Mouse (Mus musculus): Measurements from ENCODE around the gene Btnl10.
"Not testable (repeated sequence)": the region's sequence is repeated elsewhere in the genome, so short reads cannot be mapped to it uniquely, and the experiment has no call there.

Gene Btnl10

GRCm38 (mm10) chr11:58930254-58930653, 12.5 kb downstream of the Btnl10 start:
- DNase-seq (ENCODE audit: low spot score in 2 of 2), result no peak

DNA sequence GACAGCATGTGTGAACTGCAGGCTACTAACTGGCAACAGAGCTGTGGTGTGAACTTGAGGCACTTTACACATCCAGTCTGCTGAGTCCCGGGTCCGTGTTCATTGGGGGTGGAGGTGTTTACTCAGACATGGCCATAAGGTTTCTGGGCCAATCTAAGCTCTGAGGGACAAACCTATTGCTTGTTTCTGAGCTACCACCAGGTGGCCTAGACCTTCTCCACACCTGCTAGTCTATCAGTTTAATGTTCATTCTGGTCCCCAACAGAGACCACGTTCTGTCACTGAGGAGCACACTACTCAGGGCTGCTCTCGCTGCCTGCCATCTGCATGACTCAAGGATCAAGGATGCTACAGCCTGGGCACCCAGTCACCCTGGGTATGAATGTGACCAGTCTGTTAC, 13.9 kb downstream of the Btnl10 start:
- no peak for DNase-seq (ENCODE audit: low spot score in 2 of 2)

DNA sequence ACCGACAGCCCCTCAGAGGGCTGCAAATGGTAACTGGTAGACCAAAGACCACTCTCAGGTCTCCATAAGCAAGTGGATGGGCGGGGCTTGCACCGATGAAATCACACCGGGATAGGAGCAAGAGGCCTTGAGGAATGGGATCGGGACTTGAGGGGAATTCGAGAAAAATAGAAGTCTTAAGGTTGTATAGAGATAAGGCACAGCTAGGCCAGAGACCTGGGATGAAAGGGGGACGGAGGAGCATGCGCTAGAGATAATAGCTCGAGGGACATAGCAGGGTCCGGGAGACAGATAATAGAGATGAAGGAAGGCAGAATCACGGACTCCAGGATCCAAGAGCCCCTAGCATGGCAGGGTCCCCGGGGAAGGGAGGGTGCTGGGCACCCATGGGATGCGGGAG, 20.2 kb downstream of the Btnl10 start:
- no peak for DNase-seq (ENCODE audit: low spot score in 2 of 2)

DNA sequence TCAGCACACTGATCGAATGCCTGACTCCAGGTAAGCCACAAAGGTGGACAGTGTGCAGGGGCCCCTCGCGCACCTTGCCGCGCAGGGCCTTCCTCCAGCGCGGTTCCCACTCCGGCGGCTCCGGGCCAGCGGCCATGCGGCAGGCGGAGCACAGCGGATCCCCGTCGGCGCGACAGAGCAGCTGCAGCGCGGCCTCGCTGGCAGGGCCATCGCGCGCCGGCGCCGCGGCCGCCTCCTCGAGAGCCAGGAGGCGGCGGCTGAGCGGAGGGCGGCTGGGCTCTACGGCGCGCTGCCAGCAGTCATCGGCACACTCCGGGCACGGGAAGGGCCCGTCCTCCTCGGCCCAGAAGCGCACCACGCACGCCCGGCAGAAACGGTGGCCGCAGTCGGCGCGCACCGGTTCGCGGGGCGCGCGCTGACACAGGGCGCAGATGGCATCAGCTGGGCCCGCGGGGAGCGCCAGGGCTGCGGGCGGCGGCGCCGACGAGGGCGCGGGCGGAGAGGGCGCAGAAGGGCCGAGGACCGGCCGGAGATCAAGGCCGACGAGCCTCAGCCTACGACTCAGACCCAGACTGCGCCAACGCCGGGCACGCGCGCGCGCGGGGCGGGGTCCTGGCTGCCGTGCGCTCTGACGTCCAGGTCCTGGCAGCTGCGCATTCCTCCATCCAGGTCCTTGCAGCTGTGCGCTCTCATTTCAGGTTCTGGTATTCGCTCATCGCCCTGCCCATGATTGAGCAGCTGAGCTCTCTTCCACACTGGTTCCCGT, 20.8 kb downstream of the Btnl10 start, which contains the start of gene Rnf187:
Gene Rnf187, minus strand, starts transcription at position 595 of the 766 bp plus-strand sequence.
- DNase-seq (ENCODE audit: low spot score in 2 of 2), result peak; percentile 89 to 90

- DNase-seq (ENCODE audit: low spot score in 2 of 2), result no peak
Observed at GRCm38 (mm10) chr11:58939088-58939439, 21.4 kb downstream of the Btnl10 start.

DNA sequence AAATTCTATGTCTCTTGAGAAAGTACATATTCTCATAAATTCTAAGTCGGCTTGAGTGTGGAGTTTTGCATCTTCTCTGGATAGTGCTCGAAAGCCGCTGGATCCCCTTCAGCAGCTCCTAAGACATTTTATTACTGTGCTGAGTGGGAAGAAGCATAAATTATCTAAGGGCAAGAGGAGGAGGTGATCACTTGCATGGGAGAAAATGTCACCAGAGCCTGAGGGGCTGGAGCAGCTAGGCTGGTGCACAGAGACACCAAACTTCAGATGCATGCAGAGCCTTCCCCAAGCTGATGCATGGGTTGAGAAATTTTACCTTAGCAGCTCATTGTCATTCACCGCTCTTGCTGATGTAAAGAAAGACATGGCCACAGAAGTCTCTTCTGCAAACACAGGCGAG, 26.4 kb downstream of the Btnl10 start:
- DNase-seq (ENCODE audit: low spot score in 2 of 2), result no peak

DNA sequence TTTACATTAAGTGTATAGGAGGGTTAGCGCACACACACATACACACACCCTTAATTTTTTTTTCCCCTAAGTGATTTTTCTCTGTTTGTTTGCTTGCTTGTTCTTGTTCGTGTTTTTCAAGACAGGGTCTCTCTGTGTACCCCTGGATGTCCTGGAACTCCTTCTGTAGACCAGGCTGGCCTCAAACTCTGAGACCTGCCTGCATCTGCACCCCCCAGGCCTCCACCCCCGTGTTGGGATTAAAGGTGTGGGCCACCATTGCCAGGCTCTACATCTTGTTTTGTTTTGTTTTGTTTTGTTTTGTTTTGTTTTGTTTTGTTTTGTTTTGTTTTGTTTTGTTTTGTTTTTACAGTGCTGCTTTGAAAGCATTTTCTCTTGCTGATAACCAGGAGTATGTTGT, 29.6 kb downstream of the Btnl10 start:
- DNase-seq (ENCODE audit: low spot score in 2 of 2), result no peak

GRCm38 (mm10) chr11:58947798-58948528, 30.3 kb downstream of the Btnl10 start:
- no peak for DNase-seq (ENCODE audit: low spot score in 2 of 2)

GRCm38 (mm10) chr11:58948542-58949479, 31.1 kb downstream of the Btnl10 start, which contains the start of gene Hist3h2ba:
TSS of gene Hist3h2ba (plus strand) at chr11:58948920.
- DNase-seq (ENCODE audit: low spot score in 2 of 2), result peak; percentile 66 to 76

DNA sequence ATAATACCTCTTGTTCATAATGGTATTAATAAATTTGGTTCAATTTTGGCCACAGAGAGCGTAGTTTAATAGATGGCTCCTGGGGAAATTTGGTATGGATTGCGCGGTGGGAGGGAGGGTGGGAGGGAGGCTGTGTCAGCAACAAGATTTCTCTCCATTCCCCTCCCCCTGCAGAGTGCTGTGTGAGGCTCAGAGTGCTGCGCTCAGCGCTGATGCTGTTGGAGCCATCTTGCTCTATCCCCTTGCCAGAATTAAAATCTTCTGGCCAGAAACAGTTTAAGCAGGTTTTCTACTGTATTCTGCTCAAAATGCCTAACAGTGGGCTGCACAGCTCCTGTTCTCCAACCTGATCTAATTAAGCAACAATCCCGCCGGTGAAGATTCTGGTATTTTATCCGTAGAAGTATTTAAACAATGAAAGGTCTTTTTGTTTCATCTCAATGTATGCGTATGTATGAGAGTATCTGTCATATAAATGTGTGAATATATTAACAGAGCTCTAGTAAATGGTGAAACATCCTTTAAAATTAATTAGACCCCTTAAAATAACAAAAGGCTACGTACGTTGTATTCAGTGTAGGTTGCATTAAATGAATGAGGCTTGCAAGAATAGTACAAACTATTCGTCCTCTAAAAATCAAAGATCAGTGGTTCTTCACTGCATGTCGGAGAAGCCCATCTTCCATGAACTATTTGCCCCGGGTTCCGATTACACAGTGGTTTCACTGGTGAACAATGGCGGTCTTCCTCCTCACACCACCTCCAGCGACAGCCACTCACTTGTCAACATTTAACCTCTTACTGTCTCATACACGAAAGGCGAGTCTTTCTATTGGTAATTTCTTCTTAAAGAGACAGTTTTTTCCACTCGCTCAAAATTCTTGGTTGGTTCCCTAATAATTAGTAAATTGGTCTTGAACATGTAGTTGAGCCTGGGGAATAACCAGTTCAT, 32.0 kb downstream of the Btnl10 start:
- DNase-seq (ENCODE audit: low spot score in 2 of 2), result no peak

DNA sequence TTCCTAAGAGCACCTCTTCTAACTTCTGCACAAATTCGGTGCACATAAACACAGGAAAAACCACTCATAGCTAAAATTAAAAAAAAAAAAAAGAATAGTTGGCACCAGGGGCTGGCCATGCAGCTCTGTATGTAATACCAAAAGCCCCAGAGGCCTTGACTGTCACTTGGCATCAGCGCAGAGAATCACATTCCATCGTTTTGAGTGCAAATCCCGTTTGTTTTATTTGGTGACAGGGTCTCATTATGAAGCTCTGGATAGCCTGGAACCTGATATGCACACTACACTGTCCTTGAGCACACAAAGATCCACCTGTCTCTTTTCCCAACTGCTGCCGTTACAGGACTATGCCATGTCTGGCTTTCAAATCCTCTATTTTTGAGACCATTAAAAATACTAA, 33.5 kb downstream of the Btnl10 start:
- no peak for DNase-seq (ENCODE audit: low spot score in 2 of 2)

DNA sequence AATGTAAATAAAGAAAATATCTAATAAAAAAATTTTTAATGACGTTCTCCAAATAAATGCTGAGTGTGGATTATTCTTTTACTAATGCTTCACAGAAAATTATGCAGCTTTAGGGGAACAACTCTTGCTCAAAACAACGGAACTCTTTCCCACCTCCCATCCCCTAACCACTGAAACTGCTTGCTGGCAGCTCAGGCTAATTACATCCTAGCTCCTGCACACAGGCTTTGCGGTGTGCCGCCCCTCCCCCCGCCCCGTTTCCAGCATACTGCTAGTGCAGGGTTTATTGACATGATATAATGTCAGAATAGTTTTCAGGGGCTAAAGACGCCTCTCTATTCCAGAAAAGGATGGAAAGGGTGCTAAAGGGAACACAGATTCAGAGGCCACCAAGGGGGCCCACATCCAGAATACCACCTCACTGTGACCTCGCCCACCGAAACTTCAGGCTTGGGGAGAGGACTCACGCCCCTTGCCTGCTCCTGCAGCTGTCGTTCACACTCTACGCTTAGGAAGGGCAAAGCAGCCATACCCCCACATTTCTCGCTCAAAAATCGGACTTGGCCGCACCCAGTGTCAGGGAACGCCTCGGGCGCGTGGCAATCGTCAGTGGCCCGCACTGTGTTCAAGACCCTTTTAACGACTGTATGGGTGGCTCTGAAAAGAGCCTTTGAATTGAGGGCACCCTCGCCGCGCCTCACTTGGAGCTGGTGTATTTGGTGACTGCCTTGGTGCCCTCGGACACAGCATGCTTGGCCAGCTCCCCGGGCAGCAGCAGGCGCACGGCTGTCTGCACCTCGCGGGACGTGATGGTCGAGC, 35.9 kb downstream of the Btnl10 start:
- DNase-seq (ENCODE audit: low spot score in 2 of 2), result no peak

DNA sequence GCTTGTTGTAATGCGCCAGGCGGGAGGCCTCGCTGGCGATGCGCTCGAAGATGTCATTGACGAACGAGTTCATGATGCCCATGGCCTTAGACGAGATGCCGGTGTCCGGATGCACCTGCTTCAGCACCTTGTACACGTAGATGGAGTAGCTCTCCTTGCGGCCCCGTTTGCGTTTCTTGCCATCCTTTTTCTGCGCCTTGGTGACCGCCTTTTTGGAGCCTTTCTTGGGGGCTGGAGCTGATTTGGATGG, 36.4 kb downstream of the Btnl10 start:
- not testable (repeated sequence) for DNase-seq (ENCODE audit: low spot score in 2 of 2)

DNA sequence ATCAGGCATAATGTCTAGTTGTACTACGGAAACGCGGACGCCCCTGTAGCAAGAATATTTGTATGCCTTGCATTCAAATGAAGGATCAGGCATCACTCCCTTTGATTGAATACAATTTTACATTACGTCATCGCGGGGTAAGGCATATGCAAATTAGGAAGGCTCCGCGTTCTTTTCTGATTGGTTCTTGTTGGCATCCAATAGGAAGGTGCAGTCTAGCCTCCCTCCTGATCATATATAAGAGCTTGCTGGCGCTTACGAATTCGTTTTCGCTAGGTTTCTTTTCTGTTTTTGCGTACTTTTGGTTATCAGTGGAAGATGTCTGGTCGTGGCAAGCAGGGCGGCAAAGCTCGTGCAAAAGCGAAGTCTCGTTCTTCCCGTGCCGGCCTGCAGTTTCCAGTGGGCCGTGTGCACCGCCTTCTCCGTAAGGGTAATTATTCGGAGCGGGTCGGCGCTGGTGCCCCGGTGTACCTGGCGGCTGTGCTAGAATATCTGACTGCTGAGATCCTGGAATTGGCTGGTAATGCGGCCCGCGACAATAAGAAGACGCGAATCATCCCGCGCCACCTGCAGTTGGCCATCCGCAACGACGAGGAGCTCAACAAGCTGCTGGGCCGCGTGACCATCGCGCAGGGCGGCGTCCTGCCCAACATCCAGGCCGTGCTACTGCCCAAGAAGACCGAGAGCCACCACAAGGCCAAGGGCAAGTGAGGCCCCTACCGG, 36.9 kb downstream of the Btnl10 start, which contains the start of the genes Hist3h2a and Trim17:
Gene Hist3h2a, plus strand, starts transcription at position 266 of the 723 bp plus-strand sequence.
Gene Trim17, plus strand, starts transcription at position 266 of the 723 bp plus-strand sequence.
- DNase-seq (ENCODE audit: low spot score in 2 of 2), result peak; percentile 91 to 97

- DNase-seq (ENCODE audit: low spot score in 2 of 2), result no peak
Observed at GRCm38 (mm10) chr11:58955143-58955867, 37.6 kb downstream of the Btnl10 start.

DNA sequence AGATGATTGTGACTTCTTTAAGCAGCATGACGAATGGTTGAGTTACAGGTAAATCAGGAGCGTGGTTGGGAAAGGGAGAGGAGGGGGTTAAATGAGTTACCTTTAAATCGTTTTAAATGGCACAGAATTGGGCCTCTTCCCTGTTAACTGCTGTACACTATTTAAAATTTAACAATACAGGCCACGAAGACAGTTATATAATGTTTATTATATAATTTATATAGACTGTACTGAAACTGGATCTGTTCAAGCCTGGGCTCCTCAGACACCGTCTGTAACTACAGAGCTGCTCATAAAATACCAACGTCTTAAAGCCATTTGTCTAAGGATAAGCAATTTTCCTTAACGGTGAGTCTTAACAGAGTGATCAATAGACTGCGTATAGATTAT, 38.2 kb downstream of the Btnl10 start:
- DNase-seq (ENCODE audit: low spot score in 2 of 2), result no peak

GRCm38 (mm10) chr11:58957226-58957914, 39.7 kb downstream of the Btnl10 start:
- DNase-seq (ENCODE audit: low spot score in 2 of 2), result no peak

DNA sequence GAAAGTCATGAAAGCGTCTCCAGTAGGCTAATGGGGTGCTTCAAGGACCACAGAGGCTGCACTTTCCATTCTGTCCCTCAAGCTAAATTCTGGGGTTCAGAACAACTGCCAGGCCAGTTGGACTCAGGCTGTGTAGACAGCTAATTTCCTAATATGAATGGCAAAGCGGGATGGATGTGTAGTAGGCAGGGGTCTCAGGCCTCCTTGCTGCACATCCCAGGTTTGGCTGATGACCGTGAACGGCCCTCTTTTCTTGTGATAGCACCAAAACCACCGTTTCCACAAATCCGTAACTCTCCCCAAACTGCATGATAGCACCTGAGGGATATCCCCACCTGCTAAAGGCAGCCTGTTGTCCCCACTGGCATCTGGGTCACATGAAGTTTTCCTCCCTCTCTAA, 40.8 kb downstream of the Btnl10 start:
- DNase-seq (ENCODE audit: low spot score in 2 of 2), result no peak
